Mouse (Mus musculus) liver, embryonic 16.5 days (tissue): ENCODE data around the gene Tmcc3. TPM values are rescaled to one million over a fixed set of nuclear protein-coding genes. Genes with fewer than 3 reads are reported as not detected.

Experiments
- ATAC-seq: fragments of 200-750 bp; cut with Nextera tagmentation; 2 replicates; pipeline ENCODE4 v1.8.0; 2017; ENCODE audit warnings: low read depth, mild to moderate bottlenecking, moderate number of reproducible peaks, moderate library complexity
- H3K27ac ChIP-seq: fragments of 300-500 bp; sonication (generic); 2 replicates; pipeline ENCODE4 v1.5.1; 2014; ENCODE audit warnings: mild to moderate bottlenecking, low read length
- H3K27me3 ChIP-seq: fragments of 300-500 bp; sonication (generic); 2 replicates; pipeline ENCODE4 v1.6.1; 2014; ENCODE audit warnings: low read depth, low read length, mixed read lengths; ENCODE audit not compliant: control insufficient read depth, insufficient read depth
- H3K36me3 ChIP-seq: fragments of 300-500 bp; sonication (generic); 2 replicates; pipeline ENCODE4 v1.6.1; 2014; ENCODE audit warnings: mild to moderate bottlenecking; ENCODE audit not compliant: control insufficient read depth, insufficient read depth
- H3K4me1 ChIP-seq: fragments of 300-500 bp; sonication (generic); 2 replicates; pipeline ENCODE4 v1.6.1; 2014; ENCODE audit warnings: low read depth, low read length, mixed read lengths; ENCODE audit not compliant: control insufficient read depth
- H3K4me2 ChIP-seq: fragments of 300-500 bp; sonication (generic); 2 replicates; pipeline ENCODE4 v1.6.1; 2014; ENCODE audit warnings: low read depth, low read length, mixed read lengths
- H3K4me3 ChIP-seq: fragments of 300-500 bp; sonication (generic); 2 replicates; pipeline ENCODE4 v1.5.1; 2014; ENCODE audit warnings: low read depth, mild to moderate bottlenecking, low read length
- H3K9ac ChIP-seq: fragments of 300-500 bp; sonication (generic); 2 replicates; pipeline ENCODE4 v1.6.1; 2014; ENCODE audit warnings: low read depth, low read length
- H3K9me3 ChIP-seq: fragments of 300-500 bp; sonication (generic); replicated peaks from 2 replicates; pipeline ENCODE4 v1.6.1; 2016; ENCODE audit warnings: low read length; ENCODE audit not compliant: control insufficient read depth
- WGBS: fragments of 180-500 bp; shearing (Covaris S2); extraction: QIAGEN DNeasy Blood & Tissue Kit; methylation state at CpG from one replicate; pipeline ENCODE4 v1.1.7; 2014; ENCODE audit not compliant: insufficient replicate concordance; 5-methylcytosine and 5-hydroxymethylcytosine counted together
- polyA plus RNA-seq: library from polyadenylated mRNA; unstranded; fragments of >200 nt; fragmentation: Nextera tagmentation; extraction: Ambion mirVana; gene quantifications from 2 replicates; pipeline ENCODE4 v1.2.1, GENCODE M21; 2015

Tmcc3 gene
- polyA plus RNA-seq, 1 experiment from 2014 or later = 6.7 TPM

- Histone ChIP-seq H3K27me3 (no peaks in the 10 kb centered on the region), H3K9ac (no peak overlapping the region), H3K36me3 (no peaks in the 10 kb centered on the region), H3K4me3 (no peak overlapping the region), H3K4me2 (no peak overlapping the region), H3K4me1 (no peaks in the 10 kb centered on the region), H3K9me3 (peaks cover 6% of the 10 kb centered on the region; the same call in 1 of the 2 replicates), H3K27ac (no peak overlapping the region)
- no peak for ATAC-seq
- WGBS = 70% methylated on average over 13 of the region's 13 CpGs
Observed at GRCm38 (mm10) chr10:94477366-94478225, 165.8 kb downstream of the Tmcc3 start.

DNA sequence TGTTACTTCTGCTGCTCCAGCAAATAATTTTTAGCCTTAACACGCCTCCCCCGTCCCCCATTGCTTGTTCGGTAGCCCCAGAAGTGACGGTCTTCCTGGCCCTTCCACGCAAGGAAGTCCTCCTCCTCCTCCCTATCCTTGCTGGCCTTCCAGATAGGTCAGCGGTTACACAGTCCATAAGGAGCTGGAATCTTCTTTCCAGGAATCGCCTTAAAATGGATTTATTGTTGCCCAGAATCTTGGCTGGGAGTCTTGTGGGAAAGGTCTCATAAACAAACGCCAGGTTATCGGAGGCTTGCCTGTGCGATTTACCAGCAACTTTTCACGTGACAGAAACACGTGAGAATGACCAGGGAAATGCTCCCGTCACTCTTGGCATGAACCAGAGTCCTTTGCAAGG lies 167.9 kb downstream of the Tmcc3 start:
- Histone ChIP-seq H3K36me3 (no peaks in the 10 kb centered on the region), H3K27ac (no peak overlapping the region), H3K4me3 (no peak overlapping the region), H3K27me3 (no peaks in the 10 kb centered on the region), H3K4me2 (no peak overlapping the region), H3K9me3 (peaks cover 6% of the 10 kb centered on the region; the same call in 1 of the 2 replicates), H3K4me1 (no peaks in the 10 kb centered on the region), H3K9ac (no peak overlapping the region)
- no peak for ATAC-seq
- 69% methylated on average over 13 of the region's 13 CpGs for WGBS

DNA sequence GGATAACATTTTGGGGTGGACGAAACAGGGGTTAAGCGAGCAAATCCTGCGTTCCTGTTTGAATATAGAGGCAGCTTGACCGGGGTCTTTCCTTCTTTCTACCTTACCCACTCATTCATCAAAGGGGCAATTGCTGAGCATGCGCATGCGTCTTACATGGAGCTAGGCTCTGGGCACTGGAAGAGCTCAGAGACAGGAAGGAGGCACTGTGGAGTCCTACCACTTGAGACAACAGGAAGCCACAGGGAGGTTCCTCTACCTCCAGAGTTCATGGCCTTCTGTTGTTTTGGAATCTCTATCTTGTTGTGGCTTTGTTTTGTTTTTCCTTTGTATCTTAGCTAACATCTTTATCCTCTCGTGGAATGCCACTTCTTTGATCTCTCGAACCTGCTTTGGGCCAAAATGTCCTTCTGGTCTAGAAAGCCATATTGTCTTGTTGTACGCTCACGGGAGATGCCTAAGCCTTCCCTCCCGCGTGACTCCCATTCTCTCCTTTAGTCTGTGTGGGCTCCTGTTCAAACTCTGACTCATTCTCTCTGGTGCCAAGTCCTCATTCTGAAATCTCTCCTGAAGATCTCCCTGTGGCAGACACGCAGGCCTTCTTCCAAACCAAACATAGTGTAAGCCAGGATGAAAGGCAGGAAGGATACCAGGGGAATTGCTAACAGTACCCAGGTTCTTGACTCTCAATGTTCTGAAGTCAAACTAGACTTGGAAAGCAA lies 168.8 kb downstream of the Tmcc3 start:
- Histone ChIP-seq H3K9me3 (peaks cover 6% of the 10 kb centered on the region; the same call in 1 of the 2 replicates), H3K9ac (no peak overlapping the region), H3K4me3 (no peak overlapping the region), H3K4me2 (no peak overlapping the region), H3K4me1 (no peaks in the 10 kb centered on the region), H3K27ac (no peak overlapping the region), H3K27me3 (no peaks in the 10 kb centered on the region), H3K36me3 (no peaks in the 10 kb centered on the region)
- WGBS = 66% methylated on average over 13 of the region's 13 CpGs
- ATAC-seq = no peak

DNA sequence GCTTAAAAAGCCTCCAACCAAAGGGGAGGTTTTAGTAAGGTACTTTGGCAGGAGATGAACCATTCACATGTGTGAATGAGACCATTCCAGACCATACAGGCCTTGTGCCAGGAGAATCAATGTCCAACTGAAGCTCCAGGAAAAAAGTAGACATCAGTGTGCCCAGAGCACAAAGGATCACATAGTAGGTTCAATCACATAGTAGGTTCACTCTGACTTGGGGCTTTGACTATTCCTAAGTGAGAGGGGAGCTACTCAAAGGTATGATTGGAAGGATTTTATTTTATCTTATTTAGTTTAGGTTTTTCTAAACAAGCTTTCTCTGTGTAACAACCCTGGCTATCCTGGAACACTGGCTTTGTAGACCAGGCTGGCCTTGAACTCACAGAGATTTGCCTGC lies 169.9 kb downstream of the Tmcc3 start:
- Histone ChIP-seq H3K36me3 (no peaks in the 10 kb centered on the region), H3K27me3 (no peaks in the 10 kb centered on the region), H3K27ac (no peak overlapping the region), H3K9ac (no peak overlapping the region), H3K4me3 (no peak overlapping the region), H3K4me1 (no peaks in the 10 kb centered on the region), H3K4me2 (no peak overlapping the region), H3K9me3 (peaks cover 6% of the 10 kb centered on the region; the same call in 1 of the 2 replicates)
- ATAC-seq = no peak

- Histone ChIP-seq H3K27me3 (no peaks in the 10 kb centered on the region), H3K9ac (no peak overlapping the region), H3K36me3 (no peaks in the 10 kb centered on the region), H3K9me3 (peaks cover 6% of the 10 kb centered on the region; the same call in 1 of the 2 replicates), H3K27ac (no peak overlapping the region), H3K4me2 (no peak overlapping the region), H3K4me3 (no peak overlapping the region), H3K4me1 (no peaks in the 10 kb centered on the region)
- WGBS = 62% methylated on average over 2 of the region's 2 CpGs
- ATAC-seq = no peak
Observed at GRCm38 (mm10) chr10:94486179-94486578, 174.4 kb downstream of the Tmcc3 start.

GRCm38 (mm10) chr10:94489509-94489908 lies 177.8 kb downstream of the Tmcc3 start:
- Histone ChIP-seq H3K36me3 (no peaks in the 10 kb centered on the region), H3K9ac (no peak overlapping the region), H3K4me1 (no peaks in the 10 kb centered on the region), H3K27ac (no peak overlapping the region), H3K4me3 (no peak overlapping the region), H3K27me3 (no peaks in the 10 kb centered on the region), H3K4me2 (no peak overlapping the region), H3K9me3 (no peaks in the 10 kb centered on the region)
- no peak for ATAC-seq
- WGBS = 69% methylated on average over 4 of the region's 4 CpGs

- Histone ChIP-seq H3K4me1 (no peaks in the 10 kb centered on the region), H3K9me3 (no peaks in the 10 kb centered on the region), H3K9ac (no peak overlapping the region), H3K27ac (no peak overlapping the region), H3K4me3 (no peak overlapping the region), H3K4me2 (no peak overlapping the region), H3K36me3 (no peaks in the 10 kb centered on the region), H3K27me3 (no peaks in the 10 kb centered on the region)
- ATAC-seq = no peak
- WGBS = 64% methylated on average over 3 of the region's 3 CpGs
Observed at GRCm38 (mm10) chr10:94491006-94491405, 179.3 kb downstream of the Tmcc3 start.

- no peaks in the 10 kb centered on the region for H3K27me3 ChIP-seq
- 59% methylated on average over 8 of the region's 8 CpGs for WGBS
- no peak overlapping the region for H3K4me2 ChIP-seq
- H3K27ac ChIP-seq = no peak overlapping the region
- ATAC-seq = no peak
- H3K4me3 ChIP-seq = no peak overlapping the region
- H3K9me3 ChIP-seq = no peaks in the 10 kb centered on the region
- H3K4me1 ChIP-seq = no peaks in the 10 kb centered on the region
- no peaks in the 10 kb centered on the region for H3K36me3 ChIP-seq
- H3K9ac ChIP-seq = no peak overlapping the region
Observed at GRCm38 (mm10) chr10:94494403-94494846, 182.7 kb downstream of the Tmcc3 start.
